Mouse (Mus musculus) lung, adult 2 months (tissue): ENCODE measurements around the gene Olfr821. TPM values are rescaled to one million over a fixed set of nuclear protein-coding genes. Genes with fewer than 3 reads are reported as not detected.
"Not testable (repeated sequence)": the region's sequence is repeated elsewhere in the genome, so short reads cannot be mapped to it uniquely, and the experiment has no call there.

Experiments
- DNase-seq: peaks from one replicate; pipeline ENCODE4 v3.0.0; 2022
- H3K4me1 ChIP-seq: fragments of 200-500 bp; 2 replicates; pipeline ENCODE4 v1.6.1; 2011; ENCODE audit warnings: low read length; ENCODE audit not compliant: control insufficient read depth, insufficient read depth
- H3K4me3 ChIP-seq: fragments of 200-500 bp; replicated peaks from 2 replicates; pipeline ENCODE3; 2011; ENCODE audit warnings: low read depth, mild to moderate bottlenecking, control low read depth, low read length; ENCODE audit errors: extremely low read depth
- CTCF ChIP-seq: fragments of 200-500 bp; IDR thresholded peaks from 2 replicates; pipeline ENCODE4 v1.5.1; 2011; ENCODE audit warnings: mild to moderate bottlenecking, low read length, control low read depth; ENCODE audit not compliant: insufficient read depth
- POLR2A ChIP-seq: fragments of 200-500 bp; IDR thresholded peaks from 2 replicates; pipeline ENCODE4 v1.6.1; 2011; ENCODE audit warnings: low read depth, mild to moderate bottlenecking, control low read depth, low read length, borderline replicate concordance; ENCODE audit errors: extremely low read depth
- WGBS: fragments of 180-500 bp; shearing (Covaris S2); methylation state at CpG from one replicate; pipeline ENCODE4 v1.1.7; 2018; 5-methylcytosine and 5-hydroxymethylcytosine counted together
- polyA plus RNA-seq: library from polyadenylated mRNA; depleted of rRNA; stranded (reverse); fragments of >200 nt; gene quantifications from 2 replicates; pipeline ENCODE4 v1.2.3, GENCODE M21; 2012; rRNA removed

Gene Olfr821
- polyA plus RNA-seq = not detected in 2 replicates

- DNase-seq = no peak
- no peak for TF ChIP-seq POLR2A
- TF ChIP-seq CTCF = no peak
- no peak within 1 kb of the TSS for H3K4me3 ChIP-seq
Measured at GRCm38 (mm10) chr10:130030048-130030447, at the start of gene Olfr821. Gene Olfr821, plus strand, starts transcription at chr10:130030348.

DNA sequence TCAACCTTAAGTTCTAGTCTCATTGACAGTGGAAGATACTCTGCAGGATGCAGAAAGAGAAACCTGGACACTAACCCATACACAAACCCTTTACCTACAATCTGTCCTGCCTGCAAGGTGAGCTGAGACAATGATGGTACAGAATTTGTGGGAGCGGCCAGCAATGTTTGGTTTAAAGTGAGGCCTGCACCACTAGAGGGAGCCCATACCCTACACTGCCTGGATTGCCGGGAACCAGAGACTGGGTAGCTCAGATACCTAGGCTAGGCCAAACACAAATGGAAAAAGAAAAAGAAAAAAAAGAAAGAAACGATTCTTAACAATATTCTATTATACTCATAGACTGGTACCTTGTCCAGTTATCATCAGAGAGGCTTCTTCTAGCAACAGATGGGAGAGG lies 48.3 kb upstream of the Olfr821 start:
- WGBS = no CpG with 5 or more reads among the region's 3 CpGs
- H3K4me1 ChIP-seq, DNase-seq: not testable (repeated sequence)

More at GRCm38 (mm10) chr10:130030048-130030447, at the start of gene Olfr821:
- no peaks in the 10 kb centered on the region for H3K4me1 ChIP-seq

GRCm38 (mm10) chr10:129984962-129985361 lies 45.2 kb upstream of the Olfr821 start, which contains the start of gene Gm10310:
Gene Gm10310, minus strand, starts transcription at chr10:129985062.
- no CpG with 5 or more reads among the region's 1 CpGs for WGBS
- H3K4me1 ChIP-seq, H3K4me3 ChIP-seq, DNase-seq: not testable (repeated sequence)

More for the DNA sequence above, 48.3 kb upstream of the Olfr821 start:
- not testable (repeated sequence) for H3K4me3 ChIP-seq

DNA sequence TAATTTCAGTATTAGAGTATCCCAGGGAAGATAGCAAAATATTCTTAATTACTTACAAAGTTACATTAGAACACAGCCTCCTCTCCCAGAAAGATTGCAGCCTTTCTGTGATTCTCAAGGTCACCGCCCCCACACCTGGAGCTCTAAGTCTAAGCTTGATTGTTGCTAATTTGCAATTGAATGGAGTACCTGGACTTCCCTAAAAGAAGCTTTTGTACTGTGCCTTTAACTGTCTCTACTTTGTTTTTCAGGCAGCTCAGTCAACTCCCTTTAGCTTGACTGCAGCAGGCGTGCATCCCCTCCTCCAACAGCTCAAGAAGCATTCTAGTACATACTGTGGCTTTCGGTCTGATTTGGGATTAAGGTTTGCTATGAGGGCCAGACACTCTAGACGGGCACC lies 26.0 kb upstream of the Olfr821 start:
- WGBS = 83% methylated on average over 4 of the region's 4 CpGs
- not testable (repeated sequence) for H3K4me3 ChIP-seq, H3K4me1 ChIP-seq, DNase-seq

- not testable (repeated sequence) for H3K4me1 ChIP-seq, DNase-seq, H3K4me3 ChIP-seq
- 87% methylated on average over 4 of the region's 4 CpGs for WGBS
Measured at GRCm38 (mm10) chr10:130005366-130005765, 24.8 kb upstream of the Olfr821 start.

GRCm38 (mm10) chr10:130012321-130012720 lies 17.8 kb upstream of the Olfr821 start, which contains the start of gene Olfr820:
Gene Olfr820, plus strand, starts transcription at chr10:130012621.
- no peak for TF ChIP-seq POLR2A
- TF ChIP-seq CTCF = no peak
- Histone ChIP-seq H3K4me3 (no peak within 1 kb of the TSS), H3K4me1 (no peaks in the 10 kb centered on the region)
- no peak for DNase-seq

DNA sequence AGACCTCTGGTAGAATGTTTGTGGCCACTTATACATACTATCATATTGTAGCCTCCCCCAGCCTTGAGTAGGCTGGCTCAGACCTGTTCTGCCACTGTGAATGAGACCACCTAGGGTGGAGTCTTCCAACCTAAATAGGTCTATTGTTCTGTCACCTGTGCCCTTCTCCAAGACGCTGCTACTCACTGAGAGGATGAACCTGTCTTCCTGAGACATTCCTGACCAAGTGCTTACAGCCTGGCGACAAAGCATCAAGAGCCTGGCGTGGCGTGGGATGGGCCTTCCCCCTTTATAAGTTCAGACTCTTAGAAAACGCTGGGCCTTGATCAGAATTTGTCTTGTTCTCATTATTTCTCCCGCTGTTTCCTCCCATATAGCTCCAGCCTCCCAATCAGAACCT lies 6.9 kb downstream of the Olfr821 start:
- no peak for DNase-seq
- WGBS = 63% methylated on average over 6 of the region's 6 CpGs
- Histone ChIP-seq H3K4me3 (no peak overlapping the region), H3K4me1 (no peaks in the 10 kb centered on the region)
- TF ChIP-seq POLR2A (no peak), CTCF (no peak)

GRCm38 (mm10) chr10:130070910-130071309 lies 40.8 kb downstream of the Olfr821 start, which contains the start of gene Olfr822:
Gene Olfr822, plus strand, starts transcription at chr10:130071210.
- TF ChIP-seq CTCF = no peak
- no peak for DNase-seq
- Histone ChIP-seq H3K4me1 (no peaks in the 10 kb centered on the region), H3K4me3 (no peak within 1 kb of the TSS)

Other genes with a start within 250 kb of the Olfr821 start
- gene Olfr810, start 235.4 kb upstream of the Olfr821 start, polyA plus RNA-seq = not detected in 2 replicates
- not detected in 2 replicates for gene Olfr811, start 226.0 kb upstream of the Olfr821 start, polyA plus RNA-seq
- gene Olfr812, start 184.3 kb upstream of the Olfr821 start, polyA plus RNA-seq = not detected in 2 replicates
- gene Olfr813, start 175.0 kb upstream of the Olfr821 start, polyA plus RNA-seq = not detected in 2 replicates
- not detected in 2 replicates for gene Olfr814, start 150.5 kb upstream of the Olfr821 start, polyA plus RNA-seq
- gene Olfr815, start 124.5 kb upstream of the Olfr821 start, polyA plus RNA-seq = not detected in 2 replicates
- gene Olfr816, start 114.8 kb upstream of the Olfr821 start, polyA plus RNA-seq = not detected in 2 replicates
- not detected in 2 replicates for gene Olfr818, start 81.2 kb upstream of the Olfr821 start, polyA plus RNA-seq
- not detected in 2 replicates for gene Olfr819, start 63.1 kb upstream of the Olfr821 start, polyA plus RNA-seq
- not detected in 2 replicates for gene Olfr247, start 54.2 kb upstream of the Olfr821 start, polyA plus RNA-seq
- gene Gm10310, start 45.3 kb upstream of the Olfr821 start, polyA plus RNA-seq = not detected in 2 replicates
- gene Olfr820, start 17.7 kb upstream of the Olfr821 start, polyA plus RNA-seq = not detected in 2 replicates
- not detected in 2 replicates for gene Olfr822, start 40.9 kb downstream of the Olfr821 start, polyA plus RNA-seq
- gene Olfr823, start 85.0 kb downstream of the Olfr821 start, polyA plus RNA-seq = not detected in 2 replicates
- gene Olfr824, start 99.7 kb downstream of the Olfr821 start, polyA plus RNA-seq = not detected in 2 replicates
- not detected in 2 replicates for gene Olfr825, start 136.4 kb downstream of the Olfr821 start, polyA plus RNA-seq
- gene Olfr826, start 153.8 kb downstream of the Olfr821 start, polyA plus RNA-seq = not detected in 2 replicates
- not detected in 2 replicates for gene Olfr827, start 184.1 kb downstream of the Olfr821 start, polyA plus RNA-seq
- not detected in 2 replicates for gene Neurod4, start 249.9 kb downstream of the Olfr821 start, polyA plus RNA-seq